Mouse (Mus musculus): ENCODE results near the gene Tepp.

DNA sequence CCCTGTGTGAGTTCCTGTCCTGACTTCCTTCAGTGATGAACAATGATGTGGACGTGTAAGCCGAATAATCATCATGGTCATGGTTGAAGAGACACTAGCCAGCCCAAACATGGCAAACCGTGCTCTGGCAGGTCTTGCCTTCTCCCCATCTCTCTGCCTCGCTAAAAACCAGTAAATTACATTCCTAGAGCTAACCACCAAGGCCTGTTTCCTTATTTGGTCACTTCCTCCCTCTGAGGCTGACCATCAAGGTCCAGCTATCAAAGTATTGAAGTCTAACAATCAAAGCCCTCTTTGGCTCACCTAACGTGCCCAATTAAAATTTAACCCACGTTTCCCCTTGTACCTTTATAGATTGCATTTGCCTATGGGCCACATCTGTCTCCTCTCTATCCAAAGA is 51.9 kb downstream of the Tepp start:
- TF ChIP-seq CTCF (IDR thresholded peaks at IDR 0.05; ENCODE audit: extremely low read depth, insufficient read depth, low read length) (no peak), POLR2A (IDR thresholded peaks at IDR 0.05; ENCODE audit: extremely low read depth, insufficient read depth, low read length) (no peak)

All from cortical plate, adult 2 months (tissue).